27 mouse cellular contexts compared by ENCODE assay signal in genomic region chr6:98080076-98080475, GRCm38 (mm10).
DNase-seq lines count a peak whose midpoint lies in the region; ATAC-seq and TF ChIP-seq lines count a peak whose summit lies in the region.
"Had no signal": no experiment of that assay in that cellular context is flagged by ENCODE, and none has a peak within 500 bp of the region (broad histone marks: within the 10 kb centered on the region; RNA-seq: fewer than 3 reads in every experiment).

No protein-coding gene starts in this region.

- peaks cover 11% of the 10 kb centered on the region; the same call in 1 of the 2 replicates for H3K4me1 ChIP-seq in forebrain, embryonic 15.5 days
- H3K4me1 ChIP-seq in forebrain, embryonic 11.5 days (replicated peaks; ENCODE audit: control insufficient read depth, insufficient read depth, low read length) = no peaks in the 10 kb centered on the region
- peaks cover 15% of the 10 kb centered on the region for H3K4me1 ChIP-seq in midbrain, embryonic 13.5 days (replicated peaks)
- H3K4me1 ChIP-seq in midbrain, embryonic 11.5 days (ENCODE audit: control insufficient read depth, insufficient read depth, low read length) = no peaks in the 10 kb centered on the region
- H3K4me1 ChIP-seq in forebrain, postnatal 0 days (ENCODE audit: insufficient read depth) = peaks cover 2% of the 10 kb centered on the region; the same call in 1 of the 2 replicates
- H3K4me1 ChIP-seq: heart, embryonic 12.5 days; liver, embryonic 12.5 days had no signal

- no peak overlapping the region for H3K4me3 ChIP-seq in forebrain, embryonic 15.5 days
- H3K4me3 ChIP-seq in forebrain, embryonic 11.5 days (ENCODE audit: low read depth, low read length) = no peak overlapping the region
- no peak overlapping the region for H3K4me3 ChIP-seq in midbrain, embryonic 13.5 days (replicated peaks)
- H3K4me3 ChIP-seq in midbrain, embryonic 11.5 days (ENCODE audit: low read depth, low read length) = no peak overlapping the region
- H3K4me3 ChIP-seq in forebrain, postnatal 0 days (ENCODE audit: low read depth, low read length) = no peak overlapping the region
- H3K4me3 ChIP-seq: gastrocnemius, adult 2 months; heart, embryonic 12.5 days; limb, embryonic 13.5 days; liver, embryonic 12.5 days; neural tube, embryonic 13.5 days had no signal

- H3K27ac ChIP-seq in forebrain, embryonic 15.5 days (replicated peaks) = peak overlapping the region; percentile 68; the same call in 1 of the 2 replicates
- H3K27ac ChIP-seq in forebrain, embryonic 11.5 days (ENCODE audit: low read depth, low read length) = no peak overlapping the region
- no peak overlapping the region for H3K27ac ChIP-seq in midbrain, embryonic 13.5 days
- no peak overlapping the region for H3K27ac ChIP-seq in midbrain, embryonic 11.5 days (ENCODE audit: low read depth, low read length)
- 0 out of 2 replicates have a peak overlapping the region, but pooled peaks have one; percentile 59 for H3K27ac ChIP-seq in forebrain, postnatal 0 days (ENCODE audit: low read depth, low read length)
- H3K27ac ChIP-seq: gastrocnemius, adult 2 months; limb, embryonic 13.5 days; liver, embryonic 12.5 days; neural tube, embryonic 13.5 days; stomach, postnatal 0 days had no signal

- no peaks in the 10 kb centered on the region for H3K27me3 ChIP-seq in forebrain, embryonic 15.5 days
- H3K27me3 ChIP-seq in forebrain, embryonic 11.5 days (ENCODE audit: control insufficient read depth, insufficient read depth, low read length) = no peaks in the 10 kb centered on the region
- no peaks in the 10 kb centered on the region for H3K27me3 ChIP-seq in midbrain, embryonic 13.5 days
- H3K27me3 ChIP-seq in midbrain, embryonic 11.5 days (ENCODE audit: control insufficient read depth, insufficient read depth, low read length) = no peaks in the 10 kb centered on the region
- H3K27me3 ChIP-seq in forebrain, postnatal 0 days (ENCODE audit: insufficient read depth, low read length) = no peaks in the 10 kb centered on the region
- H3K27me3 ChIP-seq: heart, embryonic 12.5 days; limb, embryonic 13.5 days; liver, embryonic 12.5 days; neural tube, embryonic 13.5 days had no signal

- WGBS in forebrain, embryonic 15.5 days = 43% methylated on average over 4 of the region's 4 CpGs
- whole genome bisulfite sequencing in forebrain, embryonic 11.5 days = 74% methylated on average over 4 of the region's 4 CpGs
- WGBS in midbrain, embryonic 13.5 days = 45% methylated on average over 4 of the region's 4 CpGs
- WGBS in midbrain, embryonic 11.5 days = 66% methylated on average over 4 of the region's 4 CpGs
- 36% methylated on average over 4 of the region's 4 CpGs for WGBS in forebrain, postnatal 0 days

- no peak overlapping the region for H3K9ac ChIP-seq in forebrain, embryonic 15.5 days (replicated peaks)
- H3K9ac ChIP-seq in forebrain, embryonic 11.5 days (ENCODE audit: low read length) = no peak overlapping the region
- H3K9ac ChIP-seq in midbrain, embryonic 13.5 days (replicated peaks) = no peak overlapping the region
- no peak overlapping the region for H3K9ac ChIP-seq in midbrain, embryonic 11.5 days (ENCODE audit: low read length)
- no peak overlapping the region for H3K9ac ChIP-seq in forebrain, postnatal 0 days
- H3K9ac ChIP-seq: heart, embryonic 12.5 days; limb, embryonic 13.5 days; liver, embryonic 12.5 days; liver, postnatal 0 days; neural tube, embryonic 13.5 days had no signal

- no peak overlapping the region for H3K4me2 ChIP-seq in forebrain, embryonic 15.5 days (replicated peaks)
- no peak overlapping the region for H3K4me2 ChIP-seq in forebrain, embryonic 11.5 days (ENCODE audit: low read depth, low read length, severe bottlenecking)
- H3K4me2 ChIP-seq in midbrain, embryonic 13.5 days (replicated peaks) = no peak overlapping the region
- H3K4me2 ChIP-seq in midbrain, embryonic 11.5 days = no peak overlapping the region
- H3K4me2 ChIP-seq in forebrain, postnatal 0 days (ENCODE audit: low read depth) = no peak overlapping the region
- H3K4me2 ChIP-seq: heart, embryonic 12.5 days; limb, embryonic 13.5 days; liver, embryonic 12.5 days; neural tube, embryonic 13.5 days had no signal

- H3K9me3 ChIP-seq in forebrain, embryonic 15.5 days = no peaks in the 10 kb centered on the region
- H3K9me3 ChIP-seq in forebrain, embryonic 11.5 days (ENCODE audit: control insufficient read depth, low read length) = no peaks in the 10 kb centered on the region
- no peaks in the 10 kb centered on the region for H3K9me3 ChIP-seq in midbrain, embryonic 13.5 days
- H3K9me3 ChIP-seq in midbrain, embryonic 11.5 days (ENCODE audit: control insufficient read depth, low read length) = no peaks in the 10 kb centered on the region
- H3K9me3 ChIP-seq in forebrain, postnatal 0 days (ENCODE audit: low read length) = no peaks in the 10 kb centered on the region
- H3K9me3 ChIP-seq: heart, embryonic 12.5 days; limb, embryonic 13.5 days; liver, embryonic 12.5 days; neural tube, embryonic 13.5 days had no signal

- no peak for DNase-seq in forebrain, embryonic 11.5 days (ENCODE audit: low spot score)
- no peak for DNase-seq in midbrain, embryonic 11.5 days (ENCODE audit: low spot score, missing footprints)
- DNase-seq in forebrain, postnatal 0 days = no peak
- DNase-seq in kidney, postnatal 25 days = no peak
- no peak for DNase-seq in heart, adult 9 months (ENCODE audit: low spot score in 2 of 2)
- DNase-seq: adrenal gland, postnatal 14 days; cerebellum, adult 18-20 months; cerebellum, postnatal 14 days; gastrocnemius, adult 2 months; gastrocnemius, postnatal 36 days; heart, adult 18-20 months; kidney, adult 11 months; kidney, postnatal 14 days; liver, postnatal 0 days; lung, postnatal 36 days; right cerebral cortex, postnatal 4 days; thymus, adult 18-20 months; thymus, postnatal 25 days had no signal

- TF ChIP-seq CTCF in forebrain, postnatal 0 days (IDR thresholded peaks at IDR 0.05; ENCODE audit: low read depth) = no peak

- no peaks in the 10 kb centered on the region for H3K36me3 ChIP-seq in forebrain, embryonic 15.5 days
- no peaks in the 10 kb centered on the region for H3K36me3 ChIP-seq in forebrain, embryonic 11.5 days (ENCODE audit: control insufficient read depth, insufficient read depth, low read length)
- no peaks in the 10 kb centered on the region for H3K36me3 ChIP-seq in midbrain, embryonic 13.5 days
- H3K36me3 ChIP-seq in midbrain, embryonic 11.5 days (ENCODE audit: control insufficient read depth, insufficient read depth, low read length) = no peaks in the 10 kb centered on the region
- H3K36me3 ChIP-seq in forebrain, postnatal 0 days (ENCODE audit: insufficient read depth) = no peaks in the 10 kb centered on the region
- H3K36me3 ChIP-seq: heart, embryonic 12.5 days; limb, embryonic 13.5 days; liver, embryonic 12.5 days; neural tube, embryonic 13.5 days had no signal

- ATAC-seq in forebrain, embryonic 15.5 days (replicated peaks) = 0 out of 2 replicates have a peak, but pooled peaks have one; percentile 43
- no peak for ATAC-seq in forebrain, embryonic 11.5 days (replicated peaks; ENCODE audit: low FRiP score)
- peak; percentile 55 for ATAC-seq in midbrain, embryonic 13.5 days
- no peak for ATAC-seq in midbrain, embryonic 11.5 days (ENCODE audit: low FRiP score)
- ATAC-seq in forebrain, postnatal 0 days = peak; percentile 36; the same call in 1 of the 2 replicates
- ATAC-seq: CD4-positive, CD25-positive, alpha-beta regulatory T cell, adult 4 months; inflammation-experienced regulatory T-cells, adult 6 months; liver, embryonic 12.5 days; liver, postnatal 0 days had no signal

Comparison
In these comparisons a context has a peak if more than half of its experiments do, and no peak if none do; other contexts are left out.
1. ATAC-seq: peak in forebrain, embryonic 15.5 days (single experiment), midbrain, embryonic 13.5 days (single experiment) and forebrain, postnatal 0 days (single experiment); none in forebrain, embryonic 11.5 days (single experiment) and midbrain, embryonic 11.5 days (single experiment).
2. H3K27ac ChIP-seq: peak in forebrain, embryonic 15.5 days (single experiment) and forebrain, postnatal 0 days (single experiment); none in forebrain, embryonic 11.5 days (single experiment), midbrain, embryonic 13.5 days (single experiment) and midbrain, embryonic 11.5 days (single experiment).